Mouse (Mus musculus) T-cell, adult 2 months (primary cell): ENCODE data around the gene Tmem150b.
A peak's percentile ranks its signal among the peaks of the same experiment; 100 is the strongest.

ENCODE experiments used
- DNase-seq: peaks from one replicate; pipeline ENCODE4 v3.0.0; 2022; ENCODE audit warnings: low spot score

Gene Tmem150b

GRCm38 (mm10) chr7:4725169-4725568 lies at the start of gene Tmem150b:
Gene Tmem150b, minus strand, starts transcription at chr7:4725249.
- no peak for DNase-seq

- no peak for DNase-seq
Measured at GRCm38 (mm10) chr7:4771202-4771601, 46.2 kb upstream of the Tmem150b start, which contains the start of gene Fam71e2. Gene Fam71e2, minus strand, starts transcription at chr7:4771302.

- DNase-seq: no peak
Measured at GRCm38 (mm10) chr7:4764946-4765710, 40.1 kb upstream of the Tmem150b start.

- DNase-seq: no peak
Measured at GRCm38 (mm10) chr7:4759670-4760069, 34.6 kb upstream of the Tmem150b start.

- DNase-seq: peak; percentile 71
Measured at GRCm38 (mm10) chr7:4752821-4753570, 27.9 kb upstream of the Tmem150b start, which contains the start of gene Cox6b2. Gene Cox6b2, minus strand, starts transcription at chr7:4753094.

GRCm38 (mm10) chr7:4751971-4752820 lies 27.1 kb upstream of the Tmem150b start:
- no peak for DNase-seq

GRCm38 (mm10) chr7:4749169-4749568 lies 24.1 kb upstream of the Tmem150b start:
- DNase-seq: no peak

GRCm38 (mm10) chr7:4748321-4748720 lies 23.3 kb upstream of the Tmem150b start:
- DNase-seq: no peak

GRCm38 (mm10) chr7:4747156-4747899 lies 22.3 kb upstream of the Tmem150b start:
- no peak for DNase-seq

GRCm38 (mm10) chr7:4746326-4746980 lies 21.4 kb upstream of the Tmem150b start:
- DNase-seq: no peak

- DNase-seq: no peak
Measured at GRCm38 (mm10) chr7:4744886-4745285, 19.8 kb upstream of the Tmem150b start.

GRCm38 (mm10) chr7:4743354-4743753 lies 18.3 kb upstream of the Tmem150b start:
- no peak for DNase-seq

- no peak for DNase-seq
Measured at GRCm38 (mm10) chr7:4742482-4742819, 17.4 kb upstream of the Tmem150b start.

GRCm38 (mm10) chr7:4741672-4742481 lies 16.8 kb upstream of the Tmem150b start:
- DNase-seq: no peak

- DNase-seq: no peak
Measured at GRCm38 (mm10) chr7:4741151-4741550, 16.1 kb upstream of the Tmem150b start.

GRCm38 (mm10) chr7:4740309-4740727 lies 15.3 kb upstream of the Tmem150b start:
- DNase-seq: no peak

- peak; percentile 99 for DNase-seq
Measured at GRCm38 (mm10) chr7:4739544-4740275, 14.7 kb upstream of the Tmem150b start, which contains the start of gene Kmt5c. Gene Kmt5c, plus strand, starts transcription at chr7:4740115.

- DNase-seq: no peak
Measured at GRCm38 (mm10) chr7:4739041-4739543, 14.0 kb upstream of the Tmem150b start.

GRCm38 (mm10) chr7:4732968-4733392 lies 7.9 kb upstream of the Tmem150b start:
- DNase-seq: no peak
